Mouse (Mus musculus) hindbrain, embryonic 14.5 days (tissue): ENCODE data around the gene Lypd6b. TPM values are rescaled to one million over a fixed set of nuclear protein-coding genes. Genes with fewer than 3 reads are reported as not detected.

Experiments
- ATAC-seq: fragments of 200-750 bp; cut with Nextera tagmentation; 2 replicates; pipeline ENCODE4 v1.8.0; 2017; ENCODE audit warnings: moderate number of reproducible peaks, mild to moderate bottlenecking, moderate TSS enrichment, moderate library complexity; ENCODE audit not compliant: low FRiP score
- DNase-seq: peaks from one replicate; pipeline ENCODE4 v3.0.0-alpha.2; 2015; ENCODE audit warnings: low spot score
- H3K27ac ChIP-seq: fragments of 300-500 bp; sonication (generic); 2 replicates; pipeline ENCODE4 v1.5.1; 2014; ENCODE audit warnings: mild to moderate bottlenecking, moderate library complexity
- H3K27me3 ChIP-seq: fragments of 300-500 bp; sonication (generic); 2 replicates; pipeline ENCODE4 v1.6.1; 2014; ENCODE audit warnings: mild to moderate bottlenecking, low read length, mixed read lengths; ENCODE audit not compliant: control insufficient read depth, insufficient read depth
- H3K36me3 ChIP-seq: fragments of 300-500 bp; sonication (generic); replicated peaks from 2 replicates; pipeline ENCODE4 v1.6.1; 2014; ENCODE audit not compliant: control insufficient read depth, insufficient read depth
- H3K4me1 ChIP-seq: fragments of 300-500 bp; sonication (generic); replicated peaks from 2 replicates; pipeline ENCODE4 v1.6.1; 2014; ENCODE audit warnings: antibody characterized with exemption, low read length, mixed read lengths; ENCODE audit not compliant: control insufficient read depth, insufficient read depth
- H3K4me2 ChIP-seq: fragments of 300-500 bp; sonication (generic); replicated peaks from 2 replicates; pipeline ENCODE4 v1.6.1; 2014; ENCODE audit warnings: mild to moderate bottlenecking, moderate library complexity
- H3K4me3 ChIP-seq: fragments of 300-500 bp; sonication (generic); replicated peaks from 2 replicates; pipeline ENCODE4 v1.5.1; 2014; ENCODE audit warnings: mild to moderate bottlenecking, low read length
- H3K9ac ChIP-seq: fragments of 300-500 bp; sonication (generic); 2 replicates; pipeline ENCODE4 v1.6.1; 2014
- H3K9me3 ChIP-seq: fragments of 300-500 bp; sonication (generic); 2 replicates; pipeline ENCODE4 v1.6.1; 2016; ENCODE audit warnings: low read length; ENCODE audit not compliant: control insufficient read depth
- WGBS: fragments of 180-500 bp; shearing (Covaris S2); extraction: QIAGEN DNeasy Blood & Tissue Kit; methylation state at CpG from one replicate; pipeline ENCODE4 v1.1.7; 2014; 5-methylcytosine and 5-hydroxymethylcytosine counted together
- polyA plus RNA-seq: library from polyadenylated mRNA; unstranded; fragments of >200 nt; fragmentation: Nextera tagmentation; extraction: Ambion mirVana; gene quantifications from 2 replicates; pipeline ENCODE4 v1.2.1, GENCODE M21; 2014

Gene Lypd6b
- polyA plus RNA-seq, result 14.6 and 16.7 TPM in 2 replicates

GRCm38 (mm10) chr2:49787376-49788050, at the start of gene Lypd6b:
Lypd6b (plus strand) TSS chr2:49787688.
- Histone ChIP-seq H3K27ac (no peak within 1 kb of the TSS), H3K4me3 (peak within 1 kb of the TSS; percentile 64), H3K4me2 (peak within 1 kb of the TSS; percentile 99), H3K9ac (peak within 1 kb of the TSS; percentile 72), H3K9me3 (no peaks in the 10 kb centered on the region), H3K36me3 (no peaks in the 10 kb centered on the region), H3K4me1 (0 out of 2 replicates have a peak, but pooled peaks cover 5% of the 10 kb centered on the region), H3K27me3 (peaks cover 36% of the 10 kb centered on the region)
- ATAC-seq (peak; percentile 72), DNase-seq (no peak)
- under 1% methylated on average over 74 of the region's 79 CpGs for WGBS

GRCm38 (mm10) chr2:49739046-49739445, 48.4 kb upstream of the Lypd6b start:
- Histone ChIP-seq H3K27me3 (no peaks in the 10 kb centered on the region), H3K4me3 (no peak overlapping the region), H3K27ac (no peak overlapping the region), H3K36me3 (peaks cover 79% of the 10 kb centered on the region), H3K9ac (no peak overlapping the region), H3K9me3 (no peaks in the 10 kb centered on the region), H3K4me2 (no peak overlapping the region), H3K4me1 (peaks cover 31% of the 10 kb centered on the region)
- WGBS, result 81% methylated on average over 5 of the region's 5 CpGs
- DNase-seq (no peak), ATAC-seq (no peak)

GRCm38 (mm10) chr2:49741026-49741425, 46.5 kb upstream of the Lypd6b start:
- no peak for ATAC-seq
- H3K4me1 ChIP-seq, result peaks cover 37% of the 10 kb centered on the region

GRCm38 (mm10) chr2:49741895-49742734, 45.4 kb upstream of the Lypd6b start:
- Histone ChIP-seq H3K9me3 (no peaks in the 10 kb centered on the region), H3K27ac (peak overlapping the region; percentile 74), H3K27me3 (no peaks in the 10 kb centered on the region), H3K4me1 (peaks cover 37% of the 10 kb centered on the region), H3K4me3 (no peak overlapping the region), H3K9ac (no peak overlapping the region), H3K36me3 (peaks cover 89% of the 10 kb centered on the region), H3K4me2 (no peak overlapping the region)
- DNase-seq, result no peak
- WGBS, result 53% methylated on average over 16 of the region's 16 CpGs
- peak; percentile 42; the same call in 1 of the 2 replicates for ATAC-seq

More at GRCm38 (mm10) chr2:49741026-49741425, 46.5 kb upstream of the Lypd6b start:
- H3K27me3 ChIP-seq, result no peaks in the 10 kb centered on the region
- H3K9me3 ChIP-seq, result no peaks in the 10 kb centered on the region
- peaks cover 87% of the 10 kb centered on the region for H3K36me3 ChIP-seq
- DNase-seq, result no peak
- H3K27ac ChIP-seq, result peak overlapping the region; percentile 74; the same call in 1 of the 2 replicates
- no peak overlapping the region for H3K9ac ChIP-seq
- WGBS, result 62% methylated on average over 6 of the region's 6 CpGs
- H3K4me3 ChIP-seq, result no peak overlapping the region
- no peak overlapping the region for H3K4me2 ChIP-seq

GRCm38 (mm10) chr2:49742919-49743318, 44.6 kb upstream of the Lypd6b start:
- Histone ChIP-seq H3K4me3 (no peak overlapping the region), H3K9me3 (no peaks in the 10 kb centered on the region), H3K27ac (peak overlapping the region; percentile 76), H3K4me1 (peaks cover 37% of the 10 kb centered on the region), H3K27me3 (no peaks in the 10 kb centered on the region), H3K36me3 (peaks cover 92% of the 10 kb centered on the region), H3K9ac (no peak overlapping the region), H3K4me2 (no peak overlapping the region)
- ATAC-seq (no peak), DNase-seq (no peak)
- 70% methylated on average over 4 of the region's 4 CpGs for WGBS

- H3K36me3 ChIP-seq, result peaks cover 92% of the 10 kb centered on the region
- H3K9ac ChIP-seq, result 0 out of 2 replicates have a peak overlapping the region, but pooled peaks have one; percentile 24
- 41% methylated on average over 6 of the region's 6 CpGs for WGBS
- H3K27ac ChIP-seq, result peak overlapping the region; percentile 76
- H3K4me2 ChIP-seq, result no peak overlapping the region
- no peaks in the 10 kb centered on the region for H3K27me3 ChIP-seq
- DNase-seq (no peak), ATAC-seq (no peak)
- no peaks in the 10 kb centered on the region for H3K9me3 ChIP-seq
- H3K4me3 ChIP-seq, result no peak overlapping the region
- H3K4me1 ChIP-seq, result peaks cover 37% of the 10 kb centered on the region
Measured at GRCm38 (mm10) chr2:49743775-49744174, 43.7 kb upstream of the Lypd6b start.

- Histone ChIP-seq H3K4me1 (peaks cover 37% of the 10 kb centered on the region), H3K4me3 (no peak overlapping the region), H3K36me3 (peaks cover 92% of the 10 kb centered on the region), H3K4me2 (no peak overlapping the region), H3K27ac (peak overlapping the region; percentile 76), H3K27me3 (no peaks in the 10 kb centered on the region), H3K9me3 (no peaks in the 10 kb centered on the region), H3K9ac (peak overlapping the region; percentile 24; the same call in 1 of the 2 replicates)
- WGBS, result 64% methylated on average over 11 of the region's 11 CpGs
- ATAC-seq, result no peak
- no peak for DNase-seq
Measured at GRCm38 (mm10) chr2:49744251-49745093, 43.0 kb upstream of the Lypd6b start.

- Histone ChIP-seq H3K4me1 (peaks cover 37% of the 10 kb centered on the region), H3K4me2 (no peak overlapping the region), H3K27ac (peak overlapping the region; percentile 11; the same call in 1 of the 2 replicates), H3K9ac (no peak overlapping the region), H3K4me3 (no peak overlapping the region), H3K36me3 (peaks cover 96% of the 10 kb centered on the region), H3K27me3 (no peaks in the 10 kb centered on the region), H3K9me3 (no peaks in the 10 kb centered on the region)
- ATAC-seq (0 out of 2 replicates have a peak, but pooled peaks have one; percentile 21), DNase-seq (no peak)
- WGBS, result 61% methylated on average over 14 of the region's 14 CpGs
Measured at GRCm38 (mm10) chr2:49745094-49745781, 42.2 kb upstream of the Lypd6b start.
